Mouse (Mus musculus) monocyte, adult 2 months (primary cell): ENCODE results near the gene H2-DMb2.

Source experiments
- DNase-seq, 2 experiments: peaks; one replicate each; pipeline ENCODE4 v3.0.0; 2022; ENCODE audit warnings: low spot score in 2 of 2, low read depth in 1 of 2

Gene H2-DMb2

GRCm38 (mm10) chr17:34143033-34143432 is at the start of gene H2-DMb2:
Gene H2-DMb2 (plus strand): TSS chr17:34143307.
- DNase-seq, result peak; percentile 76 to 82

GRCm38 (mm10) chr17:34094283-34095035 is 48.6 kb upstream of the H2-DMb2 start:
- DNase-seq, result no peak

DNA sequence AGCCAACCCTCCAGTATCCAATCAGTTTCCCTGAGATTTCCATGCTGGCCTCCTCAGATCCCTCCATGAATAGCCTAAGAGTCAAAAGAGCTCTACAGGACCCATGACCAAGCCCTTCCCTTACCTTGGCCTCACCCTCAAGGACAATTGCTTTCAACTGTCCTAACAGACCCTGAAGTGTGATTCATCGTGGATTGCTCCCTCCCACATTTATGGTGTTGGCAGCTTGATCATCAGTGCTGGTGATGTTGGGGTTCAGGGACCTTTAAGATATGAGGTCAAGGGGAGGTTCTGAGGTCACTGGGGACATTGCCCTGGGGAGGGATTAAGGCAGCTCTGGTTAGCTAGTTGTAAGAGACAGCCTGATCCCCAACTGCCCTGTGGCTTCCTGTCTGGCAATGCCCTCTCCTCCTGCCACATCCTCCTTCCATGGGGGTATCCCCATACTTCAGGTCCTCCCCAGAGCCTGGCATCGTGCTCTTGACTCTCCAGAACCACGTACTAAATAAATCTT is 46.6 kb upstream of the H2-DMb2 start:
- DNase-seq, result no peak

DNA sequence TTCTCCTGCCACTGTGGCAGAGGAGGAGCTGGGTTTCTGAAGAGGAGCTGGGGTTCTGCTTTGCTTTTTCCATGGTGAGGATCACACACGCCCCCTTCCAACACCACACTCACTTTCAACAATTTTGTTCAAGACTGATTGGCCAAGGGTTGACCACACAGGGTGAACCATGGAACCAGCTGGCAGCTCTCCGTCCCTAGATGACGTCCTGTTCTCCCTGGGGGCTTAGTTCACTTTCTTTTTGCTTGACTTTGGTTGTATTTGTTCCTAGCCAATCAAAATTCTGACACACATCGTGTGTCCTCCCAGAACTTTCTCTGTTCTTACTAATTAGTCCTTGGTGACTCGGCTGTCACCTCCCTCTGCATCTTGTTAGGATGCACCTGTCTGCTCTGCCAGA is 45.8 kb upstream of the H2-DMb2 start:
- DNase-seq, result no peak

DNA sequence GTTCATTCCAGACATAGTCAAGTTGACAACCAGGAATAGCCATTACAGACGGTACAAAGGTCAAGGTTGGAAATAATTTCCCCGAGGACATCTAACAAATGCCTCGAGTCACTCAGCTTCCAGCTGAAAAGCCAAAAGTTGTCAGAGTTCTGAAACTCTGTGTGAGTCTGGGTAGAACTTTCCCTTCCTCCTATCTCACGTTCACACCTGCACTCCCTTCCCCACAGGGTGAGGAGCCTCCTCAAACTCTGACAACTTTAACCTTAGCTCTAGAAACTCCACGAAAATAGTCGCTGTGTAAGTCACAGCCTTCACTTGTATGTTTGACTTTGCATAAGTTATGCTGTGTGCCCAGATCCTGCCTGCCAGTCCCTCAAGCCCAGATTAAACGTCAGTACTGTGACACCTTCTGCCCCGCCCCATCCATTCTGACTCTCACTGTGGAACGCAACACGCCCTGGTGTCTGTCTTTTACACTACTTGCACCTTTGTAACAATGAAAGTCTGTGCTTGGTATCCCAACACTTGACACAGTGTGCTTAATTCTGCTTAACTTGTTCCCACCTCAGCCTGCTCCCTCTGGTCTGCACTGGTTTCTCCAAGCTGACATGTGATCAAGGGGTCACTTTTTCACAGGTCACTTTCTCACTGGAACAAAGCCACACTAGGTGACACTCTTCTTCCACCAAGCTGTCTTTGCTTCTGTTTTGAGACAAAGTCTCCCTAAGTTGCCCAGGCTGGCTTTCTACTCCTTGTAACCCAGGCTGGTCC is 44.2 kb upstream of the H2-DMb2 start:
- DNase-seq, result no peak

- no peak for DNase-seq
Observed at GRCm38 (mm10) chr17:34099531-34099930, 43.6 kb upstream of the H2-DMb2 start.

GRCm38 (mm10) chr17:34101185-34101584 is 41.9 kb upstream of the H2-DMb2 start:
- DNase-seq, result no peak

DNA sequence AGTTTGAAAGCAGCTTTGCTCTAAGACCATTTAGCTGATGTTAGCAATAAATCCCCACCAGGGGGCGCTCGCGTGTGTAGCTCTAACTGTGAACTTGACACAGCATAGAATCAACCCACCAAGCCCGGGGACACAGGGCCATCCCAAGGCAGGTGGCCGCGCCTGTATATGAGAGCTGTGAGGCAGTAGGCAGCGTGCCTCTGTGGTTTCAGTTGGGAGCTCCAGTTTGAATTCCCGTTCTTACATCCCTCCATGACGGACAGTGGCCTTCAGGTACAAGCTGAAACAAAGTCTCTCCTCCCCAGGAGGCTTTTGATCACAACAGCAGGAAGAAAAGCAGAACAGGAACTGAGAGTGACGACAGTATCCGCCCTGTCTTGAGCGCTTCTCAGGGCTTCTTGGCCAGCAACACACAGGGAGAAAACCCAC is 41.5 kb upstream of the H2-DMb2 start:
- DNase-seq, result peak; percentile 88 to 97

GRCm38 (mm10) chr17:34102831-34103230 is 40.3 kb upstream of the H2-DMb2 start:
- no peak for DNase-seq

GRCm38 (mm10) chr17:34104804-34105203 is 38.3 kb upstream of the H2-DMb2 start:
- DNase-seq, result no peak

DNA sequence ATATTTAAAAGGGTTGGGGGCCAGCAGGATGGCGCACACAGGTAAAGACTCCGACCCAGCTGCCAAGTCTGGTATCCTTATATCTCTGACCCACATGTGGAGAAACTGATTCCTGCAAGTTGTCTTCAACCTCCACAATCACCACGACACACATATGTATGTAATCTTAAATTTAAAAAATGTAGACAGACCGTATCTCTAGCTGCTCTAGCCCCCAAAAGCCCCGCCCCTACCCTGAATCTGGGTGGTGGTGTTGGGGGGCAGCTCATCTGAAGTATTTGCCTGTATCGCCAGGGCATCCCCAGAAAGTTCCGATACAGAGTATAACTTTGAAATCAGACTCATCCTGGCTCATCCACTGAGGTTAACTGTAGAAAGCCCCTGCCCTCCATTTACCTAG is 36.6 kb upstream of the H2-DMb2 start:
- no peak for DNase-seq

DNA sequence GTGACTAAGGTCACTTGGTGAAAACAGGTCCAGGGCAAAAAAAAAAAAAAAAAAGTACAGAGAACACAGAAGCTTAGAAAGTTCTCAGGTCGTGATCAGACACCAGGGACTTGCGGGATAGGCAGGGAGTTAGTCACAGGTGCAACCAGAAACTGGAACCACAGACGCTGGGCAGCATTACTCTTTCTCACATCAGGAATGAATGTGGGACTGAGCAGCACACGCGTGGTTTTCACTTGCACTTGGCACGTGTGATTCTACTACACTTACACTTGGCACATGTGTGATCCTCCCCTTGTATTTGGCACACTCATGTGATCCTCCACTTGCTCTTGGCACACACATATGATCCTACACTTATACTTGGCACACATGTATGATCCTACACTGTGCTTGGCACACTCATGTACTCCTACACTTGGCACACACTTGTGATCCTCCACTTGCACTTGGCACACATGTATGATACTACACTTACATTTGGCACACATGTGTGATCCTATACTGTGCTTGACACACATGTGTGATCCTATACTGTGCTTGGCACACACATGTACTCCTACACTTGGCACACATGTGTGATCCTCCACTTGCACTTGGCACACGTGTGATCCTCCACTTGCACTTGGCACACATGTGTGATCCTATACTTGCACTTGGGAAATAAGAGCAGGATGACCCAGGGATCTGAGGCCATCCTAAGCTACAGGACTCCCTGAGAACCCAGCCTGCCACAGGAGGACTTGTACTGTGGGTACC is 35.8 kb upstream of the H2-DMb2 start:
- DNase-seq, result no peak

DNA sequence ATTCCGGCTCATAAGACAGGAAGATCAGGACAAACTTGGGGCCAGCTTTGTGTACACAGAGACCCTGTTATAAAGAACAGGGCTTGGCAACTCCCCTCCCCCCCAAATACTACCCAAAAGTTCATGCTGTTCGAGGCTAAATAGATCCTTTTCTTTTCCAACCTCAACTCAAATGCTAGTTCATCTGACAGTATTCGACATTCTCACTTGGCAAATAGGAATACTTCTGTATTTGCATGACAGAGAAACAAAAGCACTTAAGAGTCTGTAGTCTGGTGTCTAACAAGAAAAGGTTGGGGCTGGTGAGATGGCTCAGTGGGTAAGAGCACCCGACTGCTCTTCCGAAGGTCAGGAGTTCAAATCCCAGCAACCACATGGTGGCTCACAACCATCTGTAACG is 34.6 kb upstream of the H2-DMb2 start:
- DNase-seq, result no peak

GRCm38 (mm10) chr17:34109038-34109805 is 33.9 kb upstream of the H2-DMb2 start:
- DNase-seq, result no peak

DNA sequence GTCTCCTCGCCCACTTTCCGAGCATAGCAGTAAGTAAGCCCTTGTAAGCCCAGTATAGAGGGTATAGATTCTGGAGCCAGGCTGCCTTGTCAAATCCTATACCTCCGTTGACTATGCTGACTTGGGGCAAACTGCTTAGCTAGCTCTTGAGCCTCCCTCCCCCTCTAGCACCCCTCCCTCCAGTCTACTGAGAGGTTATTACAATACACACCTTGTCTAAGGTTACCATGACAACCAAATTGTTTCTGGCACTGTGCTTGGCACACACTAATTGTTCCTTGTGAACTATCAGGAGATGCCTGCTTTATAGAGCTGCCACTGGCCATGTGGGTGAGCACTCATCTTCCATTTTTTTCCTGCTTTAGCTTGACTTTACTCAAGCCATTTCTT is 33.3 kb upstream of the H2-DMb2 start:
- no peak for DNase-seq

DNA sequence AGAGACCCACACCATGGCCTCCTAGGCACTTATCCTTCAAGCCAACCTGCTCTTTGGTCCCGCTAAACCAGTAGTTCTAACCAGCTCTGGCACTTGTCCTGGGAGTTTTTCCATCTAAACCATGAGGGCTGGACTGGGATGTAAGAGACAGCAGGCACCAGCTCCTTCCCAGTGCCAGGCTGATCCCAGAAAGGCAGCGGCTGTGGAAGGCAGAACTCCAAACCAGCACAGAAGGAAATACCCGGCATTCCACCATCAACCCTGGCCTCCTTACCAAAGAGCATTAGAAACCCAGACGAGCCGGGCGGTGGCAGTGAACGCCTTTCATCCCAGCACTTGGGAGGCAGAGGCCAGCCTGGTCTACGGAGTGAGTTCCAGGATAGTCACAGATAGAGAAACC is 32.8 kb upstream of the H2-DMb2 start:
- no peak for DNase-seq

DNA sequence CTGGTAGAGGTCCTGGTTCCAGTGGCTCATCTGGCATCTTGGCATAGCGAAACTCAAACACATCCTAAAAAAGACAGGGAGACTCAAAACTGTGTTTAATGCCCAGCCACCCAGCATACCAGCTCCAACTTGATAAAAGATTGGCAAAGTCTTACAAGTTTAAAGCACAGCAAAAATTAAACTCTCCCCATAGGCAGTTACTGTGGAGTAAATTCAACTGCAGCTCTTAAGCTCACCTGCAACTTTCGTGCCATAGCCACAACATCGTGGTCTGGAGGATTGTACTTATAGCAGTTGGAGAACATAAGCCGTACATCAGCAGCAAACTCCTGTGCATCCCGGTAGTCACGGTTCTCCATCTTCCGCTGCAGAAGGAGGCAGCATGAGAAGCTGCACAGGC is 29.0 kb upstream of the H2-DMb2 start:
- DNase-seq, result no peak

- DNase-seq, result peak in 1 of 2 experiments; percentile 53
Observed at GRCm38 (mm10) chr17:34116736-34117370, 26.3 kb upstream of the H2-DMb2 start.

DNA sequence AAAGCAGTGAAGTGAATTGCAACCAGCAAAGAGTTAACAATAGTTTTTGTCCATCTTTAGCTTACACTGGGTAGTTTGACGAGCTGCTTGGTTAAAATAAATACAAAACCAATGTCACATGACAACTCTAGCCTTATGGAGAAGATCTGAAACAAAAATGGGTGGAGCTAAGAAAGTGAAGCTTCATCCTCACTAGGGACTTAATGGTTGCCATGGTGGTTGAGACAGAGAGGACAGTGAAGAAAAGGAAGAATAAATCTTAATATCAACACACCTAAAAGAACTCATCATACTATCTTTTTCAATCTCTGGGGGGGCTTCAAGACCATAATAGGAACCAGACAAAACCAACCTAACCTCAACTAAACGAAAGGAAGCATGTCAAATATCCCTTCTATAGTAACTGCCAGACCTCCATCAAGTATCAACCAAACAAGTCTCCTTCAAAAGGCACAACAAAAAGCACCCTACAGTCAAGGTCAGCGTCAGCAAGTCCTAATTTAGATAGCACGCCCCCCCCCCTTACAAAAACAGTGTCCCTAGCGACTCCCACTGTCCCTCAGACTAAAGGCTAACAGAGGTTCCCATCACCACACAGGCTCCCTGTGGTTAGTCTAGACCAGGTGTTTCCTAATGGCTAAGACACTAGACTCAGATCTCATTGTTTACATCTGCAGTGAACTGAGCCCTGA is 25.5 kb upstream of the H2-DMb2 start:
- DNase-seq, result no peak
